Mouse (Mus musculus) cortical plate, adult 2 months (tissue): ENCODE results near the gene Hoxd8.

Source experiments
- CTCF ChIP-seq: fragments of 200-500 bp; IDR thresholded peaks from 2 replicates; pipeline ENCODE4 v1.5.1; 2011; ENCODE audit warnings: mild to moderate bottlenecking, control low read depth, low read length; ENCODE audit not compliant: insufficient read depth; ENCODE audit errors: extremely low read depth
- POLR2A ChIP-seq: fragments of 200-500 bp; IDR thresholded peaks from 2 replicates; pipeline ENCODE4 v1.6.1; 2011; ENCODE audit warnings: mild to moderate bottlenecking, low read length, control low read depth; ENCODE audit not compliant: insufficient read depth; ENCODE audit errors: extremely low read depth

GRCm38 (mm10) chr2:74720384-74720783 lies 16.0 kb downstream of the Hoxd8 start:
- TF ChIP-seq CTCF (no peak), POLR2A (no peak)
